Mouse (Mus musculus): ENCODE measurements around the gene Abca9.

GRCm38 (mm10) chr11:110165409-110165808 lies 2.6 kb downstream of the Abca9 start:
- TF ChIP-seq CTCF (IDR thresholded peaks at IDR 0.05; ENCODE audit: low read depth, low read length), result no peak
- no peak for TF ChIP-seq POLR2A (IDR thresholded peaks at IDR 0.05; ENCODE audit: borderline replicate concordance, low read depth, low read length)
